Mouse (Mus musculus): ENCODE results near the gene Pde4c. TPM values are rescaled to one million over a fixed set of nuclear protein-coding genes. Genes with fewer than 3 reads are reported as not detected.

Pde4c gene
- polyA plus RNA-seq, 2 experiments: 0.74 to 1.6 TPM

DNA sequence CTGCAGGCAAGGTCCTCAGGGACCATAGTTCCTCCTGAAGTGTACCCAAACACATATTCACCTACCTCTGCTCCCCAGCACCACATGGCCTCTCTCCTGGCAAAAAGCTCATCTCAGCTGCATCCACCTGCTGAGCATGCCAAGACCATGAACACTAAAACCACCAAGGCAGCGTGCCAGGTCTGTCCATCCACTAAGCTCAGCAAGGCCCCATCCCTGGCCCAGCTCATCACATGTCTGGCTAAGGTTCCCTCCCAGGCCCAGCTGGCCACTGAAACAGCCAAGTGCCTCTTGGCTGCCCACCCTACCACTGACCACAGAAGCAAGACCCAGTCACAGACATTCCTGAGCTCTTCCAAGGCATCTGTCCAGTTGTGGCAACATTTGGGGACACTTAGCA, 13.2 kb upstream of the Pde4c start:
- Histone ChIP-seq H3K4me2 (ENCODE audit: low read depth) (no peak overlapping the region), H3K36me3 (replicated peaks; ENCODE audit: control insufficient read depth, insufficient read depth, low read depth) (no peaks in the 10 kb centered on the region), H3K9me3 (ENCODE audit: control insufficient read depth, low read length) (no peaks in the 10 kb centered on the region), H3K4me3 (ENCODE audit: insufficient read depth in 1 of 2, low read depth in 2 of 2, low read length in 2 of 2) (no peak overlapping the region), H3K9ac (replicated peaks) (no peak overlapping the region), H3K4me1 (replicated peaks; ENCODE audit: control insufficient read depth in 2 of 2, insufficient read depth in 2 of 2, low read length in 1 of 2) (no peaks in the 10 kb centered on the region), H3K27ac (no peak overlapping the region), H3K27me3 (ENCODE audit: control insufficient read depth, insufficient read depth, low read length) (no peaks in the 10 kb centered on the region)
- ATAC-seq (ENCODE audit: insufficient read depth) (no peak), DNase-seq (ENCODE audit: low read depth in 3 of 3, low spot score in 3 of 3) (no peak)
- TF ChIP-seq CTCF (IDR thresholded peaks at IDR 0.05; ENCODE audit: low read depth): no peak
- TF ChIP-seq EP300 (IDR thresholded peaks at IDR 0.05; ENCODE audit: low read depth): no peak
- WGBS (ENCODE audit: insufficient replicate concordance): 88% methylated on average over 1 of the region's 1 CpGs

DNA sequence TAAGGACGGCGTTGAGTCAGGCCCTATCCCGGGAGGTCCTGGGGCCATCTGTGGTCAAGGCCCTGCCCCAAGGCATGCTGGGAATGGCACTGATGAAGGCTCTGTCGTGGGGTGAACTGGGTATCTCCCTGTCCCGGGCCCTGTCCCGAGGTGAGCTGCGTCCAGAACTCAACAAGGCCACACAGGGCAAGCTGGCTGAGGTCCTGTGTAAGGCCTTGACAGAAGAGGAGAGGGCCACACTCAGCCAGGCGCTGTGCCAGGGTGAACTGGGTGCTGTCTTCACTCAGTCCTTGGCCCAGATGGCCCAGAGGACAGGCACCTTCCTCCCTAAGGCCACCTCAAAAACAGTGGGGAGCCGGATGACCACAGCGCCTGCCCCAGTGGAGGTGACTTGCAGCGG, 12.5 kb upstream of the Pde4c start:
- Histone ChIP-seq H3K27me3 (ENCODE audit: control insufficient read depth, insufficient read depth, low read length) (no peaks in the 10 kb centered on the region), H3K9ac (replicated peaks) (no peak overlapping the region), H3K27ac (no peak overlapping the region), H3K9me3 (ENCODE audit: control insufficient read depth, low read length) (no peaks in the 10 kb centered on the region), H3K4me3 (ENCODE audit: insufficient read depth in 1 of 2, low read depth in 2 of 2, low read length in 2 of 2) (no peak overlapping the region), H3K4me2 (ENCODE audit: low read depth) (no peak overlapping the region), H3K4me1 (replicated peaks; ENCODE audit: control insufficient read depth in 2 of 2, insufficient read depth in 2 of 2, low read length in 1 of 2) (no peaks in the 10 kb centered on the region), H3K36me3 (replicated peaks; ENCODE audit: control insufficient read depth, insufficient read depth, low read depth) (no peaks in the 10 kb centered on the region)
- ATAC-seq (ENCODE audit: insufficient read depth) (no peak), DNase-seq (ENCODE audit: low read depth in 3 of 3, low spot score in 3 of 3) (no peak)
- WGBS (ENCODE audit: insufficient replicate concordance): 61% methylated on average over 11 of the region's 11 CpGs
- TF ChIP-seq CTCF (IDR thresholded peaks at IDR 0.05; ENCODE audit: low read depth) (no peak), EP300 (IDR thresholded peaks at IDR 0.05; ENCODE audit: low read depth) (no peak)

DNA sequence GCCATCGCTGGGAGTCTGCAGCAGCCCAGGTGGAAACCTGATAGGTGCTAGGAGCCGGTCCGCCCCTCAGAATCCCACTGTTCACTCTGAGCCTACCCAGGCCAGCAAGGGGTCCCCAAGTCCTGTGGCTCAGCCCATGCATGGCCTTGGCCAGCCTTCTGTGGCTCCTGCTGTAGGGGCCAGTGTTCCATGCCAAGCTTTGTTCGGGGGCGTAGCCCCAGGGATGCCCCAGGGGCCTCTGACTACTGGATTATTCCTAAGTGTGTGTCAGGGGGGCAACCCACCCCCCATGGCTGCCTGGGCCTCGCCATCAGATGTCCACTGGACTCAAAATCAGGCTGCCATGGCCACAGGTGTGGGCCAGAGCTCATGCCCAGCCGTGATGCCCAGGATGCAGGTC, 9.5 kb upstream of the Pde4c start:
- no peaks in the 10 kb centered on the region for H3K9me3 ChIP-seq (ENCODE audit: control insufficient read depth, low read length)
- no peak for TF ChIP-seq EP300 (IDR thresholded peaks at IDR 0.05; ENCODE audit: low read depth)
- TF ChIP-seq CTCF (IDR thresholded peaks at IDR 0.05; ENCODE audit: low read depth): no peak
- H3K27me3 ChIP-seq (ENCODE audit: control insufficient read depth, insufficient read depth, low read length): no peaks in the 10 kb centered on the region; the same call in 1 of the 2 replicates
- ATAC-seq (ENCODE audit: insufficient read depth): no peak
- no peaks in the 10 kb centered on the region for H3K4me1 ChIP-seq (replicated peaks; ENCODE audit: control insufficient read depth in 2 of 2, insufficient read depth in 2 of 2, low read length in 1 of 2)
- no peak overlapping the region for H3K4me2 ChIP-seq (ENCODE audit: low read depth)
- H3K36me3 ChIP-seq (replicated peaks; ENCODE audit: control insufficient read depth, insufficient read depth, low read depth): no peaks in the 10 kb centered on the region
- H3K27ac ChIP-seq: no peak overlapping the region
- no peak for DNase-seq (ENCODE audit: low read depth in 3 of 3, low spot score in 3 of 3)
- WGBS (ENCODE audit: insufficient replicate concordance): 71% methylated on average over 7 of the region's 7 CpGs
- no peak overlapping the region for H3K9ac ChIP-seq (replicated peaks)
- H3K4me3 ChIP-seq (ENCODE audit: insufficient read depth in 1 of 2, low read depth in 2 of 2, low read length in 2 of 2): no peak overlapping the region

DNA sequence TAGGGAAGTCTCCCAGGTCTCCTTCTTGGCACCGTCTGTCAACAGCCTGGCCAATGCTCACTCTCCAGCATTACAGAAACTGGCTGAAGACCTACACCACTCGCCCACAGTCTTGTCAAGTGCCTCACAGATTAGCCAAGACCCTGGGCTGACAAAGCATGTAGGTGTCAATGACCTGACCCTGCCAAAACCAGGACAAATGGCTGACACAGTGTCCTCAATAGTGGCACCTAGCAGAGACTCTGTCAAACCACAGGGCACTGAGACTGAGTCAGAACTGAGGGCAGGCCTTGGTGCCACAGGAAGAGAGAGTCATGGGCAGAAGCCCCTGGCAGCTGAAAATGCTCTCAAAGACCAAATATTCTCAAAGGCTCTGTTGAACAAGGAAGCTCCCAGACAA, 8.4 kb upstream of the Pde4c start:
- TF ChIP-seq EP300 (IDR thresholded peaks at IDR 0.05; ENCODE audit: low read depth): no peak
- no peak for TF ChIP-seq CTCF (IDR thresholded peaks at IDR 0.05; ENCODE audit: low read depth)
- Histone ChIP-seq H3K4me2 (ENCODE audit: low read depth) (no peak overlapping the region), H3K27ac (no peak overlapping the region), H3K9me3 (ENCODE audit: control insufficient read depth, low read length) (no peaks in the 10 kb centered on the region), H3K4me1 (replicated peaks; ENCODE audit: control insufficient read depth in 2 of 2, insufficient read depth in 2 of 2, low read length in 1 of 2) (no peaks in the 10 kb centered on the region), H3K27me3 (ENCODE audit: control insufficient read depth, insufficient read depth, low read length) (no peaks in the 10 kb centered on the region; the same call in 1 of the 2 replicates), H3K36me3 (replicated peaks; ENCODE audit: control insufficient read depth, insufficient read depth, low read depth) (no peaks in the 10 kb centered on the region), H3K9ac (replicated peaks) (no peak overlapping the region), H3K4me3 (ENCODE audit: insufficient read depth in 1 of 2, low read depth in 2 of 2, low read length in 2 of 2) (no peak overlapping the region)
- no peak for DNase-seq (ENCODE audit: low read depth in 3 of 3, low spot score in 3 of 3)
- whole genome bisulfite sequencing (ENCODE audit: insufficient replicate concordance): 41% methylated on average over 2 of the region's 2 CpGs
- no peak for ATAC-seq (ENCODE audit: insufficient read depth)

DNA sequence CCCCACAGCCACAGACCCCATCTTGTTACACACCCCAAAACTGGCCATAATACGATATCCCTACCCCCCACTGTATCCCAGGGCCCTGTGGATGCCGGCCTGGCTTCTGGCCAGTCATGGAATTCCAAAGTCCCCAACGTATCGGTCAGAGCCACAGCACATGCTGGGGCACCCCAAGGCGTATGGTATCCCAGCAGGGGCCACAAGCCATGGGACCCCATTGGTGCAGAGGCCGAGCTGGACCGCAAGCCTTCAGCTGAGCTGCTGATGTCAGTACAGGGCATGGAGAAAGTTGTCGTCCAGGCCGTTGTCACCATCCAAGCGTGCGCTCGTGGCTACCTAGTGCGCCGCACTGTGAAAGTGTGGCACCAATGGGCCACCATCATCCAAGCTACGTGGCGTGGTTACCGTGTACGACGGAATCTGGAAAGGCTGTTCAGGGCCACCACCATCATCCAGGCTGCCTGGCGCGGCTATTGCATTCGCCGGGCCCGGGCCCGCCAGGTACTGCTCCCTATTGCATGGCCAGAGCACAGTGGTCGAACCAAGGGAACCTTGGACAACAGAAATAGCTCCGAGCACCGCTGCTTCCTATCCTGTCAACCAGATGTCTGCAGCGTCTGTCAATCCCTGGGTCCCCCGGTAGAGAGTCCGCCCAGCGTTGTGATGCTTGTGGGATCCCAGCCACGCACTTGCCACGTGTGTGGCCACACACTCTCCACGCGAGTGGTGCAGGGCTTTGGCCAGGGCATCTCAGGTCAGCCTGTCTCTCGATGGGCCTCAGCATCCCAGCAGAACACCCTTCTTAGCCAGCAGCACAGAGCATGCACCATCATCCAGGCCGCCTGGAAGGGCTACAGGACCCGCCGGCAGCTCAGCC, 6.8 kb upstream of the Pde4c start:
- Histone ChIP-seq H3K27ac (no peak overlapping the region), H3K4me1 (replicated peaks; ENCODE audit: control insufficient read depth in 2 of 2, insufficient read depth in 2 of 2, low read length in 1 of 2) (no peaks in the 10 kb centered on the region), H3K27me3 (ENCODE audit: control insufficient read depth, insufficient read depth, low read length) (no peaks in the 10 kb centered on the region; the same call in 1 of the 2 replicates), H3K9me3 (ENCODE audit: control insufficient read depth, low read length) (no peaks in the 10 kb centered on the region), H3K4me2 (ENCODE audit: low read depth) (no peak overlapping the region), H3K4me3 (ENCODE audit: insufficient read depth in 1 of 2, low read depth in 2 of 2, low read length in 2 of 2) (no peak overlapping the region), H3K9ac (replicated peaks) (no peak overlapping the region), H3K36me3 (replicated peaks; ENCODE audit: control insufficient read depth, insufficient read depth, low read depth) (no peaks in the 10 kb centered on the region)
- 69% methylated on average over 40 of the region's 40 CpGs for WGBS (ENCODE audit: insufficient replicate concordance)
- ATAC-seq (ENCODE audit: insufficient read depth) (no peak), DNase-seq (ENCODE audit: low read depth in 3 of 3, low spot score in 3 of 3) (no peak)
- TF ChIP-seq CTCF (IDR thresholded peaks at IDR 0.05; ENCODE audit: low read depth) (no peak), EP300 (IDR thresholded peaks at IDR 0.05; ENCODE audit: low read depth) (no peak)

Measured in liver, embryonic 14.5 days (tissue).